Mouse (Mus musculus): ENCODE data around the gene Wdr1. TPM values are rescaled to one million over a fixed set of nuclear protein-coding genes. Genes with fewer than 3 reads are reported as not detected.

Gene Wdr1
- polyA plus RNA-seq, 1 experiment from 2014 or later = 251 TPM

GRCm38 (mm10) chr5:38477731-38478445 lies 85.1 kb downstream of the Wdr1 start:
- Histone ChIP-seq H3K9me3 (ENCODE audit: low read length) (no peaks in the 10 kb centered on the region), H3K36me3 (ENCODE audit: insufficient read depth, low read length) (no peaks in the 10 kb centered on the region), H3K4me1 (ENCODE audit: insufficient read depth, low read length) (peaks cover 23% of the 10 kb centered on the region), H3K27ac (ENCODE audit: low read length) (no peak overlapping the region), H3K27me3 (ENCODE audit: insufficient read depth, low read length) (no peaks in the 10 kb centered on the region), H3K4me2 (replicated peaks; ENCODE audit: low read depth, low read length) (no peak overlapping the region), H3K9ac (replicated peaks; ENCODE audit: low read length) (no peak overlapping the region), H3K4me3 (ENCODE audit: low read length) (no peak overlapping the region)
- WGBS = 69% methylated on average over 7 of the region's 7 CpGs
- no peak for ATAC-seq (ENCODE audit: low FRiP score, low TSS enrichment)

GRCm38 (mm10) chr5:38476861-38477565 lies 86.0 kb downstream of the Wdr1 start:
- Histone ChIP-seq H3K4me2 (replicated peaks; ENCODE audit: low read depth, low read length) (no peak overlapping the region), H3K36me3 (ENCODE audit: insufficient read depth, low read length) (no peaks in the 10 kb centered on the region), H3K27me3 (ENCODE audit: insufficient read depth, low read length) (no peaks in the 10 kb centered on the region), H3K4me1 (ENCODE audit: insufficient read depth, low read length) (peaks cover 23% of the 10 kb centered on the region), H3K9ac (replicated peaks; ENCODE audit: low read length) (no peak overlapping the region), H3K27ac (ENCODE audit: low read length) (no peak overlapping the region), H3K4me3 (ENCODE audit: low read length) (no peak overlapping the region), H3K9me3 (ENCODE audit: low read length) (no peaks in the 10 kb centered on the region)
- WGBS = 89% methylated on average over 25 of the region's 25 CpGs
- ATAC-seq (ENCODE audit: low FRiP score, low TSS enrichment) = no peak

Other genes with a start within 250 kb of the Wdr1 start
- gene Drd5, start 243.9 kb downstream of the Wdr1 start, polyA plus RNA-seq (2015; fragmentation: Nextera tagmentation; extraction: Ambion mirVana) = not detected in 2 replicates
- gene Slc2a9, start 60.1 kb downstream of the Wdr1 start, polyA plus RNA-seq (2015; fragmentation: Nextera tagmentation; extraction: Ambion mirVana) = 1.8 and 2.4 TPM in 2 replicates
- gene Zfp518b, start 121.6 kb upstream of the Wdr1 start, polyA plus RNA-seq (2015; fragmentation: Nextera tagmentation; extraction: Ambion mirVana) = 17.1 and 19.8 TPM in 2 replicates

Measured in kidney, embryonic 16.5 days (tissue).